Mouse (Mus musculus) kidney, adult 2 months (tissue): ENCODE measurements around the gene Scg5.

ENCODE experiments used
- CTCF ChIP-seq: fragments of 200-500 bp; conservative IDR thresholded peaks from 2 replicates; pipeline ENCODE4 v1.5.1; 2011; ENCODE audit warnings: low read depth, mild to moderate bottlenecking, control low read depth, low read length, moderate library complexity, mixed read lengths; ENCODE audit not compliant: insufficient read depth, insufficient read length
- POLR2A ChIP-seq: fragments of 200-500 bp; IDR thresholded peaks from one replicate; pipeline ENCODE4 v1.6.1; 2011; ENCODE audit warnings: low read depth, low read length, control low read depth

GRCm38 (mm10) chr2:113828943-113829882 is at the start of gene Scg5:
- TF ChIP-seq CTCF (no peak), POLR2A (no peak)
